Mouse (Mus musculus) ES-Bruce4 (cell line): Measurements from ENCODE around the gene Atoh8. TPM values are rescaled to one million over a fixed set of nuclear protein-coding genes. Genes with fewer than 3 reads are reported as not detected.

Experiments
- H3K27ac ChIP-seq: 2 replicates; pipeline ENCODE4 v1.5.1; 2012; ENCODE audit warnings: low read length, inconsistent platforms; ENCODE audit not compliant: insufficient read depth
- H3K27me3 ChIP-seq: 2 replicates; pipeline ENCODE4 v1.6.1; 2012; ENCODE audit warnings: mild to moderate bottlenecking, low read length, inconsistent platforms; ENCODE audit not compliant: control insufficient read depth, poor library complexity, insufficient read depth, severe bottlenecking
- H3K36me3 ChIP-seq: 2 replicates; pipeline ENCODE4 v1.6.1; 2012; ENCODE audit warnings: inconsistent platforms, mild to moderate bottlenecking, low read length, moderate library complexity; ENCODE audit not compliant: control insufficient read depth, poor library complexity, insufficient read depth, severe bottlenecking
- H3K4me1 ChIP-seq: one replicate; pipeline ENCODE4 v1.8.1; 2011; ENCODE audit warnings: low read length; ENCODE audit not compliant: control insufficient read depth, insufficient read depth
- H3K4me3 ChIP-seq: 2 replicates; pipeline ENCODE4 v1.5.1; 2011; ENCODE audit warnings: low read depth, mild to moderate bottlenecking, low read length
- H3K9ac ChIP-seq: 2 replicates; pipeline ENCODE4 v1.6.1; 2012; ENCODE audit warnings: low read depth, mild to moderate bottlenecking, inconsistent platforms; ENCODE audit not compliant: poor library complexity, severe bottlenecking
- H3K9me3 ChIP-seq: replicated peaks from 2 replicates; pipeline ENCODE4 v1.6.1; 2012; ENCODE audit warnings: mild to moderate bottlenecking, low read length, inconsistent platforms; ENCODE audit not compliant: control insufficient read depth, poor library complexity, insufficient read depth, severe bottlenecking
- CTCF ChIP-seq: IDR thresholded peaks from one replicate; pipeline ENCODE4 v1.8.1; 2011; ENCODE audit warnings: low read depth, low read length
- EP300 ChIP-seq: IDR thresholded peaks from 2 replicates; pipeline ENCODE4 v1.6.1; 2011; ENCODE audit warnings: low read depth, low read length; ENCODE audit not compliant: insufficient read depth
- POLR2A ChIP-seq: IDR thresholded peaks from one replicate; pipeline ENCODE4 v1.8.1; 2011; ENCODE audit warnings: low read length; ENCODE audit not compliant: insufficient read depth
- polyA plus RNA-seq: library from polyadenylated mRNA; stranded (reverse); fragments of >200 nt; gene quantifications from 2 replicates; pipeline ENCODE4 v1.2.4, GENCODE M21; 2011; ENCODE audit warnings: low read depth; ENCODE audit not compliant: missing spikeins, insufficient read depth, insufficient read length

Atoh8 gene
- polyA plus RNA-seq, 1 experiment, result not detected

- H3K9ac ChIP-seq, result no peak overlapping the region
- no peak overlapping the region for H3K4me3 ChIP-seq
- no peaks in the 10 kb centered on the region for H3K36me3 ChIP-seq
- no peak overlapping the region for H3K27ac ChIP-seq
- no peaks in the 10 kb centered on the region for H3K4me1 ChIP-seq
- no peaks in the 10 kb centered on the region for H3K27me3 ChIP-seq
- TF ChIP-seq POLR2A (no peak), EP300 (no peak), CTCF (no peak)
- H3K9me3 ChIP-seq, result no peaks in the 10 kb centered on the region
Observed at GRCm38 (mm10) chr6:72270952-72271519, 35.7 kb upstream of the Atoh8 start.

DNA sequence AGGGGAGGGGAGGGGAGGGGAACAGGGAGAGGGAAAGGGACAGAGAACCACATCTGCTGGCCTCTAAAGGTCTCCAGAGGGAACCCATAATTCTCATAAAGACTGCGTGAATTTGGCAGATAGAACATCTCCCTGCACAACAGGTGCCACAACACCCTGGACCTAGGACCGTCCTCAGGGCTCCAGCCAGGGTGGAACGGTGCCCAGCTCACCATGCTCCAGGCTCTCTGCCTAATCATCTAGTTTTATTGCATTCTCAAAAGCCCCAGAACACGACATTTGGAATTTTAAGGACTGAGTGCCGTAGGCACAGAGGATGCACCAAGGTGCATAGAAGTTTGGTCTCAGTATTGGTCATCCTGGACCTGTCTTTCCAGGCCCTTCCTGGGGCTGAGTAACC lies 34.9 kb upstream of the Atoh8 start:
- TF ChIP-seq EP300 (no peak), CTCF (no peak), POLR2A (no peak)
- Histone ChIP-seq H3K9me3 (no peaks in the 10 kb centered on the region), H3K4me1 (no peaks in the 10 kb centered on the region), H3K9ac (no peak overlapping the region), H3K27me3 (no peaks in the 10 kb centered on the region), H3K36me3 (no peaks in the 10 kb centered on the region), H3K27ac (no peak overlapping the region), H3K4me3 (no peak overlapping the region)

DNA sequence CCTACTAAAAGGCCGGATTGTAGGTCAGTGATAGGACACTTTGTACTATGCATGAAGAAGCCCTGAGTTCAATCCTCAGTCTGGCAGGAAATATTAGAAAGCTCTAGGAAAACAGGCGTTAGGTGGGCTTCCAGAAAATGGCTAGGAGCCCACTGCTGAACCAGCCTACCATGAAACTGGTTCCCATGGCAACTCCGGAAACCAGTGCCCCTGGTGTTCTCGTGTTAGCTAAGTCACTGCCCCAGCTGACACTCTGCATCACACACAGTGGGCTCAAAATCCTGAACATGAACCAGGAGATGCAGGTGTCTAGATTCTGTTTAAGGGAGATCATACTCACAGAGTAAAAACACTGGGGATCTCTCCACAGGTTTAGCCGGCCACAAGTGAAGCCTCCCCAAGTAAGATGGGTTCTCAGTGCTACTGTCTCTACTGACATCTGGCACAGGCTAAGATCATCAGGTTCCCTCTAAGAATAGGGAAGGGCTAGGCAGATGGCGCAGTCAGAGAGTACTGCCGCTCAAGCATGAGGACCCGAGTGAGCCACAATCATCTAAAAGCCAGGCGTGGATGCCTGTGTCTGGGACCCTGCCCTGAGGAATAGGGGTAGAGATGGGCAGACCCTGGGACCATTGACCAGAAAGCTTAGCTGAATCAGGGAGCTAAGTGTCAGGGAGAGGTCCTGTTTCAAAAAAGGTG lies 32.9 kb upstream of the Atoh8 start:
- H3K4me3 ChIP-seq, result no peak overlapping the region
- no peaks in the 10 kb centered on the region for H3K4me1 ChIP-seq
- no peak overlapping the region for H3K9ac ChIP-seq
- no peaks in the 10 kb centered on the region for H3K9me3 ChIP-seq
- H3K27ac ChIP-seq, result no peak overlapping the region
- TF ChIP-seq CTCF, result no peak
- no peak for TF ChIP-seq EP300
- TF ChIP-seq POLR2A, result no peak
- H3K36me3 ChIP-seq, result no peaks in the 10 kb centered on the region
- H3K27me3 ChIP-seq, result 0 out of 2 replicates have a peak, but pooled peaks cover 2% of the 10 kb centered on the region

DNA sequence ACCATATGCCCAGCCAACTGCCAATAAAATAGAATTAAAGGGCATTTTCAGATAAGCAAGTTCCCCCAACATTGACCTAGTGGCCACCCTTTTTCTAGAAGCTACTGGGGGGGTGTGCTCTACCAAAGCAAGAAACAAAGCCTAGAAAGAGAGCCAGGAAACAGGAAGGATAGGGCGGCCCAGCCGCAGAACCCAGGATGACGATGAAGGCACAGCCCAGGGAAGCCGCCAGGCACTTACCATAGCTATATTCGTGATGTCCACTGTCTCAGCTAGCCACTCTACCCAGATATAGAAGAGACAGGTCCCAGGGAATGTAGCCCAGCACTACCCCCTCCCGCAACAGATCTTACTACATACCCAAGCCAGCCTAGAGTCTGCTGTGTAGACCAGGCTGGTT lies 30.3 kb upstream of the Atoh8 start:
- TF ChIP-seq POLR2A (no peak), CTCF (no peak), EP300 (no peak)
- no peak overlapping the region for H3K4me3 ChIP-seq

GRCm38 (mm10) chr6:72263679-72264265 lies 28.4 kb upstream of the Atoh8 start:
- no peaks in the 10 kb centered on the region for H3K36me3 ChIP-seq
- TF ChIP-seq CTCF, result no peak
- TF ChIP-seq EP300, result no peak
- TF ChIP-seq POLR2A, result no peak
- no peaks in the 10 kb centered on the region for H3K4me1 ChIP-seq
- no peak overlapping the region for H3K4me3 ChIP-seq
- H3K9me3 ChIP-seq, result no peaks in the 10 kb centered on the region
- H3K27me3 ChIP-seq, result 0 out of 2 replicates have a peak, but pooled peaks cover 2% of the 10 kb centered on the region
- no peak overlapping the region for H3K9ac ChIP-seq
- no peak overlapping the region for H3K27ac ChIP-seq

More for the DNA sequence above, 30.3 kb upstream of the Atoh8 start:
- H3K9ac ChIP-seq, result no peak overlapping the region
- H3K36me3 ChIP-seq, result no peaks in the 10 kb centered on the region
- no peaks in the 10 kb centered on the region for H3K4me1 ChIP-seq
- H3K9me3 ChIP-seq, result no peaks in the 10 kb centered on the region
- 0 out of 2 replicates have a peak, but pooled peaks cover 2% of the 10 kb centered on the region for H3K27me3 ChIP-seq
- H3K27ac ChIP-seq, result no peak overlapping the region

- Histone ChIP-seq H3K9me3 (no peaks in the 10 kb centered on the region), H3K27me3 (0 out of 2 replicates have a peak, but pooled peaks cover 2% of the 10 kb centered on the region), H3K36me3 (no peaks in the 10 kb centered on the region), H3K9ac (no peak overlapping the region), H3K4me3 (no peak overlapping the region), H3K4me1 (no peaks in the 10 kb centered on the region), H3K27ac (no peak overlapping the region)
- TF ChIP-seq EP300, result no peak
- TF ChIP-seq CTCF, result no peak
- no peak for TF ChIP-seq POLR2A
Observed at GRCm38 (mm10) chr6:72261683-72262320, 26.4 kb upstream of the Atoh8 start.
